Mouse (Mus musculus) R1 (cell line): ENCODE measurements at regions not wholly inside any gene's neighbourhood (a gene's known extent, or its start where the extent isn't known, plus 50 kb on each side); places are given as distances from the start of the nearest gene placed in this dataset.

Source experiments
- DNase-seq: peaks from one replicate; pipeline ENCODE4 v3.0.0-alpha.2; 2018; ENCODE audit warnings: low read depth, low spot score

DNA sequence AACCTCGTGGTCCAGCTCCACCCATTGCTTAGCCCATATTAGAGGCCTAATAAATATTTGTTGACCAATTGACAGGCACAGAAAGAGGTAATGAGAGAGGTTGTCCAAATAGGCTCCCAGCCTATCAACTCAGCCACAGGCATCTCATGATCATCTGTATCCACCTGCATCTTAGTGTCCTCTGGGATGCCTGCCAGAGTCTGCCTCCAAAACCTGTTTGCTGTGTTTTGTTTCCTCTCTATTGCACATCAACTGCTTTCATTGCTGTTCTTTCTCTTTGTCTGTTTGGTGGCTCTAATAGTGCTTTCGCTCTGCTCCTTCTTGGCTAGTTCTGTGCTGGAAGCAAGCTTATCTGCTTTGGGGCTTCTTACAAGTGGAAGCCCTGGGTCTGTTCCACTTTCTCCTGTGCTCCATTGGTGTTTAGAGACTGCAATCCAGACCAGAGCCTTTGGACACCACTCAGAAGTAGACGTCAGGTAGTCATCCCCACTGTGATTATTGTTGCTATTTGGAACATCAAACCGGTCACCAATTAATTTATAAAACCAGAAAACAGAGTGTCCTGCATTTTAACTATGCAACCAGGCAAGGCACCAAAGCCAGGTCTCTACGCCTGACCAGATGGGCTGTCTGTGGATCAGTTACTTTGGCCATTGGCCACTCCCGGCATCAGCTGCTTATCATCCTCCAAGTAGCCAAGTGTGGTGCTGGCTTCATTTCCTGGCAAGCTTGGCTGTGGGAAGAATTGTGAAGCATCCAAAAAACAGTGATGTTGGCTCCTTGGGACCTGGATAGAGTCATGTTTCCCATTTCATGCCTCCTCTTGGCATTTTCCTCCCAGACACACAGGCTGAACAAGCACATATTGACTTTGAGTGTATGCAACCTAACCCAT, 74.5 kb upstream of the Hs3st4 start:
- DNase-seq, result no peak

GRCm38 (mm10) chr7:123921461-123921860, 61.2 kb upstream of the Hs3st4 start:
- DNase-seq, result no peak

DNA sequence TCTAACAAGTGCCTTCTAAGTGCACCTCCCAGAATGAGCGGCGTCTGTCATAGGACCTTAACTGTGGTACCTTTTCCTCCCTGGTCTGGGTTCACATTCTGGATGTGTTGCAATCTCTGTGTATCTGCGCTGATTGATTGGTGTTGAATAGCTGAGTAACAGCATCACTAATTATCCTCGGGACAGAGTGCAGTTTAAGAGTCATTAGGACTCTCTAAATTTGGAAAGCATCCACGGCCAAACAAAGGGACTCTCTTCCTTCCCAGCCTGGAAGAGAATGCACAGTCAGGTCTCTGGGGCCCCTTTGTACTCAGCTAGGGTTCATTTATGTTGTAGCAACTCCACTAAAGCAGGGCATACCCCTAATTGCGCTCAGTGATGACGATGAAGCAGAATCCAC, 50.2 kb upstream of the Hs3st4 start:
- DNase-seq, result no peak
